Mouse (Mus musculus): Measurements from ENCODE around the gene Htr7. TPM values are rescaled to one million over a fixed set of nuclear protein-coding genes. Genes with fewer than 3 reads are reported as not detected.

Gene Htr7
- polyA plus RNA-seq, 1 experiment, result 7.7 TPM

- Histone ChIP-seq H3K4me1 (ENCODE audit: control insufficient read depth, insufficient read depth, low read length) (no peaks in the 10 kb centered on the region), H3K27ac (ENCODE audit: insufficient read depth, low read length) (no peak overlapping the region), H3K4me3 (ENCODE audit: insufficient read depth, low read length) (peak overlapping the region; percentile 44)
- TF ChIP-seq CTCF (IDR thresholded peaks at IDR 0.05; ENCODE audit: extremely low read depth, insufficient read depth, low read length) (no peak), POLR2A (IDR thresholded peaks at IDR 0.05; ENCODE audit: extremely low read depth, insufficient read depth, low read length) (no peak)
These were observed 645 bp downstream of the Htr7 start for GRCm38 (mm10) chr19:36056502-36057221.

- no peak for TF ChIP-seq CTCF (IDR thresholded peaks at IDR 0.05; ENCODE audit: extremely low read depth, insufficient read depth, low read length)
- TF ChIP-seq POLR2A (IDR thresholded peaks at IDR 0.05; ENCODE audit: extremely low read depth, insufficient read depth, low read length), result no peak
- no peak overlapping the region for H3K27ac ChIP-seq (ENCODE audit: insufficient read depth, low read length)
- H3K4me3 ChIP-seq (ENCODE audit: insufficient read depth, low read length), result no peak overlapping the region
- peaks cover 2% of the 10 kb centered on the region; the same call in 1 of the 2 replicates for H3K4me1 ChIP-seq (ENCODE audit: control insufficient read depth, insufficient read depth, low read length)
These were observed 11.3 kb downstream of the Htr7 start for GRCm38 (mm10) chr19:36046046-36046445.

- no peak overlapping the region for H3K27ac ChIP-seq (ENCODE audit: insufficient read depth, low read length)
- H3K4me3 ChIP-seq (ENCODE audit: insufficient read depth, low read length), result no peak overlapping the region
- TF ChIP-seq CTCF (IDR thresholded peaks at IDR 0.05; ENCODE audit: extremely low read depth, insufficient read depth, low read length) (no peak), POLR2A (IDR thresholded peaks at IDR 0.05; ENCODE audit: extremely low read depth, insufficient read depth, low read length) (no peak)
- no peaks in the 10 kb centered on the region for H3K4me1 ChIP-seq (ENCODE audit: control insufficient read depth, insufficient read depth, low read length)
These were observed 42.5 kb downstream of the Htr7 start for GRCm38 (mm10) chr19:36014836-36015235.

- no peak overlapping the region for H3K4me3 ChIP-seq (ENCODE audit: insufficient read depth, low read length)
- TF ChIP-seq POLR2A (IDR thresholded peaks at IDR 0.05; ENCODE audit: extremely low read depth, insufficient read depth, low read length), result no peak
- no peak for TF ChIP-seq CTCF (IDR thresholded peaks at IDR 0.05; ENCODE audit: extremely low read depth, insufficient read depth, low read length)
- no peak overlapping the region for H3K27ac ChIP-seq (ENCODE audit: insufficient read depth, low read length)
- H3K4me1 ChIP-seq (ENCODE audit: control insufficient read depth, insufficient read depth, low read length), result no peaks in the 10 kb centered on the region
These were observed 51.0 kb downstream of the Htr7 start for GRCm38 (mm10) chr19:36006277-36006676.

GRCm38 (mm10) chr19:36004961-36005360 lies 52.3 kb downstream of the Htr7 start:
- H3K27ac ChIP-seq (ENCODE audit: insufficient read depth, low read length), result no peak overlapping the region
- no peak overlapping the region for H3K4me3 ChIP-seq (ENCODE audit: insufficient read depth, low read length)
- TF ChIP-seq CTCF (IDR thresholded peaks at IDR 0.05; ENCODE audit: extremely low read depth, insufficient read depth, low read length) (no peak), POLR2A (IDR thresholded peaks at IDR 0.05; ENCODE audit: extremely low read depth, insufficient read depth, low read length) (no peak)
- H3K4me1 ChIP-seq (ENCODE audit: control insufficient read depth, insufficient read depth, low read length), result no peaks in the 10 kb centered on the region

- Histone ChIP-seq H3K4me3 (ENCODE audit: insufficient read depth, low read length) (no peak overlapping the region; the same call in 1 of the 2 replicates), H3K4me1 (ENCODE audit: control insufficient read depth, insufficient read depth, low read length) (no peaks in the 10 kb centered on the region), H3K27ac (ENCODE audit: insufficient read depth, low read length) (peak overlapping the region; percentile 55)
- TF ChIP-seq POLR2A (IDR thresholded peaks at IDR 0.05; ENCODE audit: extremely low read depth, insufficient read depth, low read length) (no peak), CTCF (IDR thresholded peaks at IDR 0.05; ENCODE audit: extremely low read depth, insufficient read depth, low read length) (no peak)
These were observed 54.5 kb downstream of the Htr7 start for GRCm38 (mm10) chr19:36002476-36003445.

GRCm38 (mm10) chr19:36001512-36001911 lies 55.8 kb downstream of the Htr7 start:
- H3K4me1 ChIP-seq (ENCODE audit: control insufficient read depth, insufficient read depth, low read length), result no peaks in the 10 kb centered on the region
- peak; percentile 21; the same call in 1 of the 2 replicates for TF ChIP-seq CTCF (IDR thresholded peaks at IDR 0.05; ENCODE audit: extremely low read depth, insufficient read depth, low read length)
- TF ChIP-seq POLR2A (IDR thresholded peaks at IDR 0.05; ENCODE audit: extremely low read depth, insufficient read depth, low read length), result no peak
- no peak overlapping the region for H3K4me3 ChIP-seq (ENCODE audit: insufficient read depth, low read length)
- no peak overlapping the region for H3K27ac ChIP-seq (ENCODE audit: insufficient read depth, low read length)

GRCm38 (mm10) chr19:36000955-36001354 lies 56.4 kb downstream of the Htr7 start:
- Histone ChIP-seq H3K27ac (ENCODE audit: insufficient read depth, low read length) (no peak overlapping the region), H3K4me1 (ENCODE audit: control insufficient read depth, insufficient read depth, low read length) (no peaks in the 10 kb centered on the region), H3K4me3 (ENCODE audit: insufficient read depth, low read length) (no peak overlapping the region)
- TF ChIP-seq CTCF (IDR thresholded peaks at IDR 0.05; ENCODE audit: extremely low read depth, insufficient read depth, low read length), result no peak
- TF ChIP-seq POLR2A (IDR thresholded peaks at IDR 0.05; ENCODE audit: extremely low read depth, insufficient read depth, low read length), result no peak

GRCm38 (mm10) chr19:35997384-35997783 lies 59.9 kb downstream of the Htr7 start:
- Histone ChIP-seq H3K27ac (ENCODE audit: insufficient read depth, low read length) (no peak overlapping the region), H3K4me3 (ENCODE audit: insufficient read depth, low read length) (no peak overlapping the region), H3K4me1 (ENCODE audit: control insufficient read depth, insufficient read depth, low read length) (no peaks in the 10 kb centered on the region)
- no peak for TF ChIP-seq POLR2A (IDR thresholded peaks at IDR 0.05; ENCODE audit: extremely low read depth, insufficient read depth, low read length)
- TF ChIP-seq CTCF (IDR thresholded peaks at IDR 0.05; ENCODE audit: extremely low read depth, insufficient read depth, low read length), result no peak
